Mouse (Mus musculus): ENCODE measurements at regions not wholly inside any gene's neighbourhood (a gene's known extent, or its start where the extent isn't known, plus 50 kb on each side); places are given as distances from the start of the nearest gene placed in this dataset.

DNA sequence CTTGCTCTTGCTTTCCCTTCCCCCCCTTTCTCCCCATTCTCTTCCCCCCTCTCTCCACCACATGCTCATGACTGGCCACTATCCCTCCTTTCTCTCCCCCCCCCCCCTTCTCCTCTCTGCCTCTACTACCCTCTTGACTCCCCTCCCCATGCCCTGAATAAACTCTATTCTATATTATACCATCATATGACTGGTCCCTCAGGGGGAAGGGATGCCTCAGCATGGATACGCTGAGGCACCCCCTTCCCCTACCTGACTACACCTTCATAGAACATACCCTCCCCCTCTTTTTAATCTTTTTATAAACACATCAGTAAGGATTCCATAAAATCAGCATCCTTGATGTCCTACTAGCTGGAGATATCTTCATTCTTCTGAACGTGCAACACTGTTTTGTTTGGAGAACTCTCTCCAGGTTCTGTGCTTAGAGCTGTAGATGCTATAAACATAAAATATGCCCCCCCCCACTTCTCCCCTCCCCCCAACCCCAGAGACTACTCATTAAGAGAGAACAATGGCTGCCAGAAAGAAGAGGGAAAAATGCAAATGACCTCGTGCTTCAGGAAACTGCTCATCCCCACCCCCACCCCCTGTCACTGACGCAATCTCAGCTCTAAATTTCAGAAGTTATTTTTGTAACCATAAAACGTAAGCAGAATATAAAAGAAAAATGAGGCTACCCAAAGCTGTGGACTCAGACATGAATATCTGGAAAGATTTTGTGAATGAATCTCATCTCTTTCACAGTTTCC lies 102.3 kb downstream of the Pja2 start:
- Histone ChIP-seq H3K4me3 (ENCODE audit: low read length) (no peak overlapping the region), H3K4me2 (ENCODE audit: low read depth, low read length) (no peak overlapping the region), H3K9me3 (ENCODE audit: control insufficient read depth, low read length) (no peaks in the 10 kb centered on the region), H3K9ac (ENCODE audit: low read depth, low read length) (no peak overlapping the region), H3K36me3 (ENCODE audit: control insufficient read depth, insufficient read depth, low read length) (no peaks in the 10 kb centered on the region), H3K4me1 (ENCODE audit: control insufficient read depth, insufficient read depth, low read length) (no peaks in the 10 kb centered on the region), H3K27me3 (replicated peaks; ENCODE audit: control insufficient read depth, insufficient read depth, low read length) (no peaks in the 10 kb centered on the region), H3K27ac (ENCODE audit: low read length) (no peak overlapping the region)
- 61% methylated on average over 5 of the region's 5 CpGs for WGBS
- ATAC-seq, result no peak

DNA sequence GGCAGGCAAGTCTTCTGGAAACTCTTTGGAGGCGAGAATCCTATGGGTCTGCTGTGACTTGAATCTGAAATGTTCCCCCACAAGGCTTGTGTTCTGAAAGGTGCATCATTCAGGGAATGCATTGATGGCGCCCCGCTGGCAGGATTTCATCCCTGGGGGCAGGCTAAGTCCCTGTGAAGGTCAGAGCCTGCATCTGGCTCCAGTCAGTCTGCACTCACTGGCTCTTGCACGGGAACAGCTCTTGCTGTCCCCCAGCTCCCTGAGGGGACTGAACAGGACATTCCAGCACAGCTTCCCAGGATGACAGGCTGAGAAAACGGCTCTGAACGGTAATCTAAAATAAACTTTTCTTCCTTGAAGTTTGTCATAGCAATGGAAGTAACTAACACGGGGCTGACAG lies 117.1 kb downstream of the Pja2 start:
- no peak overlapping the region for H3K4me2 ChIP-seq (ENCODE audit: low read depth, low read length)
- H3K36me3 ChIP-seq (ENCODE audit: control insufficient read depth, insufficient read depth, low read length), result no peaks in the 10 kb centered on the region
- H3K9ac ChIP-seq (ENCODE audit: low read depth, low read length), result no peak overlapping the region
- no peak overlapping the region for H3K27ac ChIP-seq (ENCODE audit: low read length)
- no peaks in the 10 kb centered on the region for H3K4me1 ChIP-seq (ENCODE audit: control insufficient read depth, insufficient read depth, low read length)
- no peak for ATAC-seq
- WGBS, result 29% methylated on average over 7 of the region's 7 CpGs
- no peaks in the 10 kb centered on the region for H3K9me3 ChIP-seq (ENCODE audit: control insufficient read depth, low read length)
- H3K4me3 ChIP-seq (ENCODE audit: low read length), result no peak overlapping the region
- H3K27me3 ChIP-seq (replicated peaks; ENCODE audit: control insufficient read depth, insufficient read depth, low read length), result no peaks in the 10 kb centered on the region

DNA sequence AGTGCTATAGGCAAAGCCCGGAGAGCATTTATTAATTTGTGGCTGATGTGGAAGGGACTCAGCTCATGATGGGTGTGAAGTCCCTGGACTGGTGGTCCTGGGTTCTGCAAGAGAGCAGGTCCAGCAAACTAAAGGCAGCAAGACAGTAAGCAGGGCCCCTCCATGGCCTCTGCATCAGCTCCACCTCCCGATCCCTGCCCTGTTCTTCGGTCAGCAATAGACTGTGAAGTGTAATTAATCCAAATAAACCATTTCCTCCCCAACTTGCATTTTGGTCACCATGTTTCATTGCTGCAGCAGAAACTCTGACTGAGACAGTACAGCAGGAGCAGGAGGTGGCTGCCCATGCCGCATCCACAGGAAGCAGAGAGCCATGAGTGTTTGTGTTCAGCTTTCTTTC lies 118.5 kb downstream of the Pja2 start:
- 68% methylated on average over 4 of the region's 4 CpGs for WGBS
- ATAC-seq, result no peak
- H3K4me1 ChIP-seq (ENCODE audit: control insufficient read depth, insufficient read depth, low read length), result no peaks in the 10 kb centered on the region
- no peaks in the 10 kb centered on the region for H3K36me3 ChIP-seq (ENCODE audit: control insufficient read depth, insufficient read depth, low read length)
- H3K9ac ChIP-seq (ENCODE audit: low read depth, low read length), result no peak overlapping the region
- no peak overlapping the region for H3K27ac ChIP-seq (ENCODE audit: low read length)
- no peaks in the 10 kb centered on the region for H3K9me3 ChIP-seq (ENCODE audit: control insufficient read depth, low read length)
- no peaks in the 10 kb centered on the region for H3K27me3 ChIP-seq (replicated peaks; ENCODE audit: control insufficient read depth, insufficient read depth, low read length)
- H3K4me2 ChIP-seq (ENCODE audit: low read depth, low read length), result no peak overlapping the region
- no peak overlapping the region for H3K4me3 ChIP-seq (ENCODE audit: low read length)

DNA sequence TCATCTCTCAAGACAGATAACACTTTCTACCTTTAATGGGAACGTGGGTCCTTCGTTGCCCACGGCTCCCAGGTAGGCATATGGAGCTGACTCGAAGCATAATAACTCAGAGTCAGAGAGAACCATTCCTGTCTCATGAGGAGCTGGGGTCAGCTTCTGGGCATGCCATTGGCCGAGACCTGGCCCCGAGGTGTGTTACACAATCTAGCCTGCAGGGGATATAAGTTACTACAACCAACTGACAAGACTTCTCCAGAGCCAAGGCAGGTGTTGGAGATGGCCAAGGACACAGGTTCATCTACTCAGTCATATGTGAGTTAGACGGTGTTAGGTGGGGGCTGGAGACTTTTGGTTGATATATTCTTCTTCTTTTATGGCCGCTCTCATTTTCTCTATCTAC lies 120.4 kb downstream of the Pja2 start:
- no peak for ATAC-seq
- Histone ChIP-seq H3K4me1 (ENCODE audit: control insufficient read depth, insufficient read depth, low read length) (no peaks in the 10 kb centered on the region), H3K4me3 (ENCODE audit: low read length) (no peak overlapping the region), H3K9me3 (ENCODE audit: control insufficient read depth, low read length) (no peaks in the 10 kb centered on the region), H3K9ac (ENCODE audit: low read depth, low read length) (no peak overlapping the region), H3K27ac (ENCODE audit: low read length) (no peak overlapping the region), H3K27me3 (replicated peaks; ENCODE audit: control insufficient read depth, insufficient read depth, low read length) (no peaks in the 10 kb centered on the region), H3K4me2 (ENCODE audit: low read depth, low read length) (no peak overlapping the region), H3K36me3 (ENCODE audit: control insufficient read depth, insufficient read depth, low read length) (no peaks in the 10 kb centered on the region)
- WGBS, result 90% methylated on average over 8 of the region's 8 CpGs

- no peaks in the 10 kb centered on the region for H3K9me3 ChIP-seq (ENCODE audit: control insufficient read depth, low read length)
- no peak for ATAC-seq
- WGBS, result 45% methylated on average over 5 of the region's 5 CpGs
- H3K36me3 ChIP-seq (ENCODE audit: control insufficient read depth, insufficient read depth, low read length), result no peaks in the 10 kb centered on the region
- no peak overlapping the region for H3K27ac ChIP-seq (ENCODE audit: low read length)
- H3K9ac ChIP-seq (ENCODE audit: low read depth, low read length), result no peak overlapping the region
- no peak overlapping the region for H3K4me2 ChIP-seq (ENCODE audit: low read depth, low read length)
- H3K4me1 ChIP-seq (ENCODE audit: control insufficient read depth, insufficient read depth, low read length), result no peaks in the 10 kb centered on the region
- no peak overlapping the region for H3K4me3 ChIP-seq (ENCODE audit: low read length)
- H3K27me3 ChIP-seq (replicated peaks; ENCODE audit: control insufficient read depth, insufficient read depth, low read length), result no peaks in the 10 kb centered on the region
These were observed 121.3 kb downstream of the Pja2 start for GRCm38 (mm10) chr17:64210366-64210765.

- 90% methylated on average over 10 of the region's 10 CpGs for WGBS
- ATAC-seq, result no peak
- Histone ChIP-seq H3K27ac (ENCODE audit: low read length) (no peak overlapping the region), H3K27me3 (replicated peaks; ENCODE audit: control insufficient read depth, insufficient read depth, low read length) (no peaks in the 10 kb centered on the region), H3K4me1 (ENCODE audit: control insufficient read depth, insufficient read depth, low read length) (no peaks in the 10 kb centered on the region), H3K9ac (ENCODE audit: low read depth, low read length) (no peak overlapping the region), H3K9me3 (ENCODE audit: control insufficient read depth, low read length) (no peaks in the 10 kb centered on the region), H3K36me3 (ENCODE audit: control insufficient read depth, insufficient read depth, low read length) (no peaks in the 10 kb centered on the region), H3K4me2 (ENCODE audit: low read depth, low read length) (no peak overlapping the region), H3K4me3 (ENCODE audit: low read length) (no peak overlapping the region)
These were observed 122.1 kb downstream of the Pja2 start for GRCm38 (mm10) chr17:64209640-64210039.

DNA sequence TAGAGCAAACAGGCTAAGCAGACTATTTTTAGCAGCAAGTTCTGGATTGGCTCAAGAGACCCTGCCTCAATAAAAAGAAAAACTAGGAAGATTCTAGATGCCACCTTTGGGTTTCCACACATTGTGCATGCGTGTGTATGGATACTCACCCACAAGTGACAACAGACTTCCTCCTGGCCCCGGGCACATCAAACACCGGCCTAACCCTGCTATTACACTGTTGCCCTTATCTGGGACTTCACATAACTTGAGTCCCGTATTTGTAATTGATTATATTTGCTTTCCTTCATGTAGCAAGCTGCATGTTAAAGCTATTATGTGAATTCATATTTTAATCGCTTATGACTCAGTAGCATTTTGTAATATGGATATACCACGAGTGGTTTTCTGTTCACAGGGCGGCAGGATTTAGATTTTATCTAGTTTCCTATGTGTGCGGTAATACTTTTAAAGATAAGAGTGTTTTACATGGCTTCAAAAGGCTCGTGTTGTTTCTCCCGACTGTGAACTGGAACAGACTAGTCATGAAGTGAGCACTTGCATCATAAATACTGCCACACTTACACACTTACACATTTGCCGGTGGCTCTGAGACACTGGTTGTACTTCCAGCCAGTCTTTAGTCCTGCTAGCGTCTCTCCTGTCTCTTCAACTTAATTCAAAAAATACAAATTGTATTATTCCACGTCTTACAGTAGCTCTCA lies 123.4 kb downstream of the Pja2 start:
- Histone ChIP-seq H3K36me3 (ENCODE audit: control insufficient read depth, insufficient read depth, low read length) (no peaks in the 10 kb centered on the region), H3K9ac (ENCODE audit: low read depth, low read length) (no peak overlapping the region), H3K27me3 (replicated peaks; ENCODE audit: control insufficient read depth, insufficient read depth, low read length) (no peaks in the 10 kb centered on the region), H3K9me3 (ENCODE audit: control insufficient read depth, low read length) (no peaks in the 10 kb centered on the region), H3K4me2 (ENCODE audit: low read depth, low read length) (no peak overlapping the region), H3K27ac (ENCODE audit: low read length) (no peak overlapping the region), H3K4me1 (ENCODE audit: control insufficient read depth, insufficient read depth, low read length) (no peaks in the 10 kb centered on the region), H3K4me3 (ENCODE audit: low read length) (no peak overlapping the region)
- ATAC-seq, result peak; percentile 40
- WGBS, result 65% methylated on average over 13 of the region's 13 CpGs

DNA sequence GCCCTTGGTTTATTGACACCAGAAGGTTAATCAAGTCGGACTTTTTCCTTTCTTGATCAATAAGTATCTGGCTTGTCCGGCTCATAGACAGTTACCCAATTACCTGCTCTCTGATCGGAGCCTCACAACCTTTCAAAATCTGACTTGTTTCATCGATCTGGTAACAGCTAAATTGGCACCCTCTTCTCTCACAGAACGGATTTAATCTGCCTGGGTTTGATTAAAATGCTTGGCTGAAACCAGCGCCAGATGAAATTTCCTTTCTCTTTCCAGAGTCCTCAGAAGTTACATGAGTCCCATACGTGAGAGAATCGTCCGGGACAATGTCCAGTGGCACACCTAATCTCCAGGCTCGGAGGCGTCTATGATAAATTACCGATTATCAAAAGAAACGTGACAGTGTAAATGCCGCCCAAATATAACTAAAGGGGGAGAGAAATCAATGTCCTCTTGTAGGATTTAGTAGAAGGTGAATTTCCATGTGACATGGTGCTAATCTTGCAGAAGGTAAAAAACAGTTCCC lies 125.5 kb downstream of the Pja2 start:
- Histone ChIP-seq H3K9ac (ENCODE audit: low read depth, low read length) (no peak overlapping the region), H3K9me3 (ENCODE audit: control insufficient read depth, low read length) (no peaks in the 10 kb centered on the region), H3K4me1 (ENCODE audit: control insufficient read depth, insufficient read depth, low read length) (no peaks in the 10 kb centered on the region; the same call in 1 of the 2 replicates), H3K4me3 (ENCODE audit: low read length) (no peak overlapping the region), H3K36me3 (ENCODE audit: control insufficient read depth, insufficient read depth, low read length) (no peaks in the 10 kb centered on the region), H3K4me2 (ENCODE audit: low read depth, low read length) (peak overlapping the region; percentile 10; the same call in 1 of the 2 replicates), H3K27me3 (replicated peaks; ENCODE audit: control insufficient read depth, insufficient read depth, low read length) (no peaks in the 10 kb centered on the region), H3K27ac (ENCODE audit: low read length) (no peak overlapping the region)
- WGBS, result 67% methylated on average over 14 of the region's 14 CpGs
- ATAC-seq, result peak; percentile 61; the same call in 1 of the 2 replicates

DNA sequence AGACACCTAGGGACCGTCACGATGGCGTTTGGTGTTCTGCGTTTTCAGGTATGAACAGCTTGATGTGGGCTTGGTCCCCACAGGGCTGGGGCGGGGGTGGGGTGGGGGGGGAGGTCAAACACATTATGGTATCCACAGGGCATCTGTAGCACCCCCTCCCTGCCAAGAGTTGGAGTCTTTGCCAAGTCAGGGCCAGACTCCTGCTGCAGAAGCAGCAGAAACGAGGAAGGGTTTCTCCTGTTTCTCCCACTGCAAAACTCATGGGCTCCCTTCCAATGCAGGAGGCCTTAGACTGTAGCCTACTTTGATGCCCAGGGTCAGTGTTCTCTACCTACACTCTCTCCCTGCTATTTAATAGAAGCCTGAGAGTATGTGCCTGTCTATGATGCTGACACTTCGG lies 128.1 kb downstream of the Pja2 start:
- ATAC-seq, result no peak
- Histone ChIP-seq H3K27me3 (replicated peaks; ENCODE audit: control insufficient read depth, insufficient read depth, low read length) (no peaks in the 10 kb centered on the region), H3K27ac (ENCODE audit: low read length) (no peak overlapping the region), H3K4me2 (ENCODE audit: low read depth, low read length) (no peak overlapping the region), H3K9me3 (ENCODE audit: control insufficient read depth, low read length) (no peaks in the 10 kb centered on the region), H3K9ac (ENCODE audit: low read depth, low read length) (no peak overlapping the region), H3K36me3 (ENCODE audit: control insufficient read depth, insufficient read depth, low read length) (no peaks in the 10 kb centered on the region), H3K4me1 (ENCODE audit: control insufficient read depth, insufficient read depth, low read length) (no peaks in the 10 kb centered on the region; the same call in 1 of the 2 replicates), H3K4me3 (ENCODE audit: low read length) (no peak overlapping the region)
- WGBS, result 59% methylated on average over 7 of the region's 7 CpGs
